Mouse (Mus musculus): ENCODE measurements around the gene Spint3.

GRCm38 (mm10) chr2:164520782-164521181 is 52.5 kb downstream of the Spint3 start:
- TF ChIP-seq KAT2A (IDR thresholded peaks at IDR 0.05; ENCODE audit: insufficient replicate concordance, low read length) (no peak), MYC (IDR thresholded peaks at IDR 0.05; ENCODE audit: low read depth, low read length) (peak; percentile 53; the same call in 1 of the 2 replicates), POLR2AphosphoS2 (IDR thresholded peaks at IDR 0.05; ENCODE audit: low read depth, low read length) (no peak), BHLHE40 (IDR thresholded peaks at IDR 0.05; ENCODE audit: low read depth, low read length) (no peak), MAX (IDR thresholded peaks at IDR 0.05; ENCODE audit: low read length) (no peak), CTCF (conservative IDR thresholded peaks at IDR 0.05 in 1 of 2, IDR thresholded peaks at IDR 0.05 in 1 of 2; ENCODE audit: low read depth in 2 of 2, low read length in 2 of 2) (peak; percentile 62 to 96), CHD2 (IDR thresholded peaks at IDR 0.05; ENCODE audit: low read length) (no peak), POLR2A (IDR thresholded peaks at IDR 0.05; ENCODE audit: low read depth, low read length) (no peak), ZC3H11A (IDR thresholded peaks at IDR 0.05; ENCODE audit: low read depth, low read length) (peak; percentile 40; the same call in 1 of the 2 replicates)

Measured in CH12.LX (cell line).